Mouse (Mus musculus): ENCODE results near the gene Sapcd2. TPM values are rescaled to one million over a fixed set of nuclear protein-coding genes. Genes with fewer than 3 reads are reported as not detected.

Gene Sapcd2
- polyA plus RNA-seq, 1 experiment, result 1.1 TPM

DNA sequence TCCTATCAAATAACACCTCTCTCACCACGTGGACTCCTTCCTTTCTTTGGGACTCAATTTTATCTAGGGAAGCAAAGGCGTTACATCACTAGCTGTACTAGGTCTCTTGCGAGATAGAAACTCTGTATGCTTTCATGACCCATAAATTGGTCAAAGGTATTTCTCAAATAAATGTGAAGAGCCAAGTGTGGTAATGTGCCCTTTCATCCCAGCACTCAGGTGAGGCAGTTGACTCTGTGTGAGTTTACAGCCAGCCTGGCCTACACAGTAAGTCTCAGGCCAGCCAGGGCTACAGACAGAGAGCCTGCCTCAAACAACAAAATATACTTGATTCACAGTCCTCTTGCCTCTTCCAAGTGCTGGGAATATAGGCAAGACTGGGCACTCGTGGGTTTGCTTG lies 12.3 kb upstream of the Sapcd2 start:
- Histone ChIP-seq H3K4me3 (ENCODE audit: control insufficient read depth, low read depth, low read length) (no peak overlapping the region), H3K27ac (ENCODE audit: control insufficient read depth, insufficient read depth, low read depth, low read length) (no peak overlapping the region), H3K27me3 (ENCODE audit: control insufficient read depth, insufficient read depth, low read length) (no peaks in the 10 kb centered on the region), H3K36me3 (ENCODE audit: control insufficient read depth, insufficient read depth, low read length) (no peaks in the 10 kb centered on the region), H3K4me1 (ENCODE audit: control insufficient read depth, insufficient read depth, low read length) (peaks cover 20% of the 10 kb centered on the region)
- TF ChIP-seq POLR2A (IDR thresholded peaks at IDR 0.05; ENCODE audit: control insufficient read depth, low read depth, low read length), result no peak
- no peak for TF ChIP-seq CTCF (IDR thresholded peaks at IDR 0.05; ENCODE audit: control insufficient read depth, insufficient read depth, insufficient replicate concordance, low read depth, low read length)

DNA sequence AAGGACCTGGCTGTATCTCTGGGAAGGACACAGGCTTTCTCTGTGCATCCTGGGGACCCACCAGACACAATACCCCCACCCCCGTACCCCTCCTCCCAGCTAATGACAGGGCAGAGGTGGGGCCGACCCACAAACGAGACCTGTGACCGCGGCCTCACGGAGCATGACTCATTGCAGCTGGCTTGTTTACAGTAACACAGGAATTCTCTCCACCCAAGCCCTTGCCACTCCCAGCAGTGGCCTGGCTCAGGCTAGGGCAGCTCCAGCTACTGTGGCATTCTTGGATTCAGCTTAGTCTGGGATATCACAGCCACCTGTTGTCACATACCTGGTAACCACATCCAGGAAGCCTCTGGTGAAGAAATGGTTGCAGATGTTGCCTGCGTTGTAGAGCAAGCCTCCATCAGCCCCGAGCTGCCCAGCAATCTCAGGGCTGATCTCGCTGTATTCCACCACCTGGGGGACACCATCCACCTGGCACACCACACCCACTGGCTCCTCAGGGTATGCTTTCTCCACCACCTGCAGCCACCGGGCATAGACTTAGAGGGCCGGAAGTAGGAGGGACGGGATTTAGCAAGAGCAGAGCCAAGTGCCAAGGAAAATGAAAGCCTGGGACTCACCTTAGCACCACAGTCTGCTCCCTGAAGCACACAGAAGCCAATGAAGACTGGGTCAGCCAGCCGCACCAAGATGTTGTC lies 8.5 kb upstream of the Sapcd2 start:
- H3K27ac ChIP-seq (ENCODE audit: control insufficient read depth, insufficient read depth, low read depth, low read length), result no peak overlapping the region
- TF ChIP-seq CTCF (IDR thresholded peaks at IDR 0.05; ENCODE audit: control insufficient read depth, insufficient read depth, insufficient replicate concordance, low read depth, low read length), result no peak
- no peak for TF ChIP-seq POLR2A (IDR thresholded peaks at IDR 0.05; ENCODE audit: control insufficient read depth, low read depth, low read length)
- peaks cover 3% of the 10 kb centered on the region for H3K4me1 ChIP-seq (ENCODE audit: control insufficient read depth, insufficient read depth, low read length)
- H3K36me3 ChIP-seq (ENCODE audit: control insufficient read depth, insufficient read depth, low read length), result no peaks in the 10 kb centered on the region
- H3K4me3 ChIP-seq (ENCODE audit: control insufficient read depth, low read depth, low read length), result no peak overlapping the region
- no peaks in the 10 kb centered on the region for H3K27me3 ChIP-seq (ENCODE audit: control insufficient read depth, insufficient read depth, low read length)

DNA sequence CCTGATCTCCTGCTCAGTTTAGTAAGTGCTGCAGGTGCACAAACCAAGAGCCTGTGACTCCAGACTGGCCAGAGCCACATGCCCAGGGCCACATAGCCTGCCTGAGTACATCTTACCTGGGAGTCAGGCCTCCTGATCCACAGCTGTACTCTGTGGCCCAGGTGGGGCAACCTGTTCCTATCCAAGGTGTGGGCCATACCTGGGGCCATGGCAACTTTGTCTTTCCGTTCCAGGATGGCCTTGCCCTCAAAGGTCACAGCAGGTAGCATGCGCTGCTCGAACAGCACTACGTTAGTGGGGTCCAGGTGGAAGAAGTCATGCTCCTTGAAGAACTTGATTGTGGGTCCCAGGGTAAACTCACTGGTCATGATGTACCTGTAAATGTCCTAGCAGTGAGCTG lies 7.8 kb upstream of the Sapcd2 start:
- Histone ChIP-seq H3K27me3 (ENCODE audit: control insufficient read depth, insufficient read depth, low read length) (no peaks in the 10 kb centered on the region), H3K27ac (ENCODE audit: control insufficient read depth, insufficient read depth, low read depth, low read length) (no peak overlapping the region), H3K36me3 (ENCODE audit: control insufficient read depth, insufficient read depth, low read length) (no peaks in the 10 kb centered on the region), H3K4me3 (ENCODE audit: control insufficient read depth, low read depth, low read length) (no peak overlapping the region), H3K4me1 (ENCODE audit: control insufficient read depth, insufficient read depth, low read length) (peaks cover 3% of the 10 kb centered on the region)
- TF ChIP-seq POLR2A (IDR thresholded peaks at IDR 0.05; ENCODE audit: control insufficient read depth, low read depth, low read length) (no peak), CTCF (IDR thresholded peaks at IDR 0.05; ENCODE audit: control insufficient read depth, insufficient read depth, insufficient replicate concordance, low read depth, low read length) (no peak)

DNA sequence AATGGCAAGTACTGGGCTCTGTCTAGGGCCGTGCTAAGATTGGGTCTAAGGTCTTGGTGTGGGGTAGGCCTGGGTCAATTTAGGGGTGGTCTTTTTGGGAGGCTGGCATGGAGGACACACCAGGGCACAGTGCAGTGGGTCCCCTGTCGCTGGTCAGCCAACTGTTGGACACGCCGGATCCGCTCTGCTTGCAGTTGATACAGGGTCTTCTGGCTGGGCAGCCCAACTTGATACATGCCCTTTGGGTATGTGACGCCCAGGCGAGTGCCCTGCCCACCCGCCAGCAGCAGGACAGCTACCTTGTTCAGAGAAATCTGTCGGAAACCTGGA lies 7.4 kb upstream of the Sapcd2 start:
- no peaks in the 10 kb centered on the region for H3K36me3 ChIP-seq (ENCODE audit: control insufficient read depth, insufficient read depth, low read length)
- no peak overlapping the region for H3K27ac ChIP-seq (ENCODE audit: control insufficient read depth, insufficient read depth, low read depth, low read length)
- H3K4me1 ChIP-seq (ENCODE audit: control insufficient read depth, insufficient read depth, low read length), result peaks cover 3% of the 10 kb centered on the region
- 0 out of 2 replicates have a peak overlapping the region, but pooled peaks have one; percentile 4 for H3K4me3 ChIP-seq (ENCODE audit: control insufficient read depth, low read depth, low read length)
- no peaks in the 10 kb centered on the region for H3K27me3 ChIP-seq (ENCODE audit: control insufficient read depth, insufficient read depth, low read length)
- TF ChIP-seq CTCF (IDR thresholded peaks at IDR 0.05; ENCODE audit: control insufficient read depth, insufficient read depth, insufficient replicate concordance, low read depth, low read length), result no peak
- TF ChIP-seq POLR2A (IDR thresholded peaks at IDR 0.05; ENCODE audit: control insufficient read depth, low read depth, low read length), result no peak

DNA sequence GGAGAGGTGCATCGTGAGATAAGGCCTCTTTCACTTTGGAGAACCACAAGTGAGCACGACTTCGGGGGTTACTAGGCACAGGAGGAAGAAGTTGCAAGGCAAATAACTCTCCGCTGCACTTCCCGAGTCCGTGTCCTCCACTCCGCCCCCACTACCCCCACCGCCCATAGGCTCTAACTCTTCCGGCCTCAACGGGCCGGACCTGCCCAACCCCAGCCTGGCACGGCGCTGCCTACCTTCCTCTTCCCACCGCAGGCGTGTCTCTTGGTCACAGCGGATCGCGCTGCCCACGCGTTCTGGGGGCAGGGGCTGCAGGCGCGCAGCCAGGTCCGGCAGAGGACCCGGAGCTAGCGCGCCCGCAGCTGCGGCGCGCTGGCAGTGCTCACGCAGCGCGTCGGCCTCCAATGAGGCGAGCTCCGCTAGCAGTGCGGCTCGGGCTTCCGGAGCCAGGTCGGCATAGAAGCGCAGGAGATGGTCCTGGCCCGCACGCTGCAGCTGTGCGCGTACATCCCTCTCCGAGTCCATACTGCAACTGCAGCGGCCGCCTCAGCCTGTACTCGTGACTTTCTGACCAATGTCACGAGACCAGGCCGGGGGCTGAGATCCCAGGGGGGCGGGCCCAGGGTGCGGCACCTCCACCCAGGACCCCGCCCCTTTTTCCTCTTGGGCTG lies 6.9 kb upstream of the Sapcd2 start, which contains the start of gene Uap1l1:
Gene Uap1l1, minus strand, starts transcription at position 592 of the 671 bp plus-strand sequence.
- peaks cover 3% of the 10 kb centered on the region for H3K4me1 ChIP-seq (ENCODE audit: control insufficient read depth, insufficient read depth, low read length)
- no peaks in the 10 kb centered on the region for H3K27me3 ChIP-seq (ENCODE audit: control insufficient read depth, insufficient read depth, low read length)
- peak within 1 kb of the TSS; percentile 55 for H3K4me3 ChIP-seq (ENCODE audit: control insufficient read depth, low read depth, low read length)
- no peak within 1 kb of the TSS for H3K27ac ChIP-seq (ENCODE audit: control insufficient read depth, insufficient read depth, low read depth, low read length)
- H3K36me3 ChIP-seq (ENCODE audit: control insufficient read depth, insufficient read depth, low read length), result no peaks in the 10 kb centered on the region
- TF ChIP-seq CTCF (IDR thresholded peaks at IDR 0.05; ENCODE audit: control insufficient read depth, insufficient read depth, insufficient replicate concordance, low read depth, low read length) (no peak), POLR2A (IDR thresholded peaks at IDR 0.05; ENCODE audit: control insufficient read depth, low read depth, low read length) (peak; percentile 52; the same call in 1 of the 2 replicates)

DNA sequence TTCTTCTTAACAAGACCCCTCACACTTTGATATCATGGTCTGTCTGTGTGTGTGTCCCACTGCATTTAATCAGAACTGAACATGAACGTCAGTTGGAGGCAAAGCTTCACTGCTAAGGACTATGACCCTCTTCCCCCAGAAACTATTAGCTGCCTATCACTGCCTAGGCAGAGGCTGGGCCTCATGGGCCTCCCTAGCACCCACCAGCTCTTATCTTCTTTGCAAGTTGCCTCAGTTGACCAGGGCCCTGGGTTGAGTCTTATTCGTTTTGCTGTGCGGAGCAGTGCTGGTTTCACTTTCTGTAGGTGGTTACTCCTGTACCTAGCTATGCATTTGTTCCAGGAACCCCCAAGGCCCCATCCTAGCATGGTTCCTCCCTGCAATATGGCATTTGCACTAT lies 2.1 kb upstream of the Sapcd2 start:
- no peak overlapping the region for H3K27ac ChIP-seq (ENCODE audit: control insufficient read depth, insufficient read depth, low read depth, low read length)
- peaks cover 17% of the 10 kb centered on the region for H3K4me1 ChIP-seq (ENCODE audit: control insufficient read depth, insufficient read depth, low read length)
- H3K36me3 ChIP-seq (ENCODE audit: control insufficient read depth, insufficient read depth, low read length), result no peaks in the 10 kb centered on the region
- no peak for TF ChIP-seq POLR2A (IDR thresholded peaks at IDR 0.05; ENCODE audit: control insufficient read depth, low read depth, low read length)
- TF ChIP-seq CTCF (IDR thresholded peaks at IDR 0.05; ENCODE audit: control insufficient read depth, insufficient read depth, insufficient replicate concordance, low read depth, low read length), result no peak
- no peak overlapping the region for H3K4me3 ChIP-seq (ENCODE audit: control insufficient read depth, low read depth, low read length)
- no peaks in the 10 kb centered on the region for H3K27me3 ChIP-seq (ENCODE audit: control insufficient read depth, insufficient read depth, low read length)

DNA sequence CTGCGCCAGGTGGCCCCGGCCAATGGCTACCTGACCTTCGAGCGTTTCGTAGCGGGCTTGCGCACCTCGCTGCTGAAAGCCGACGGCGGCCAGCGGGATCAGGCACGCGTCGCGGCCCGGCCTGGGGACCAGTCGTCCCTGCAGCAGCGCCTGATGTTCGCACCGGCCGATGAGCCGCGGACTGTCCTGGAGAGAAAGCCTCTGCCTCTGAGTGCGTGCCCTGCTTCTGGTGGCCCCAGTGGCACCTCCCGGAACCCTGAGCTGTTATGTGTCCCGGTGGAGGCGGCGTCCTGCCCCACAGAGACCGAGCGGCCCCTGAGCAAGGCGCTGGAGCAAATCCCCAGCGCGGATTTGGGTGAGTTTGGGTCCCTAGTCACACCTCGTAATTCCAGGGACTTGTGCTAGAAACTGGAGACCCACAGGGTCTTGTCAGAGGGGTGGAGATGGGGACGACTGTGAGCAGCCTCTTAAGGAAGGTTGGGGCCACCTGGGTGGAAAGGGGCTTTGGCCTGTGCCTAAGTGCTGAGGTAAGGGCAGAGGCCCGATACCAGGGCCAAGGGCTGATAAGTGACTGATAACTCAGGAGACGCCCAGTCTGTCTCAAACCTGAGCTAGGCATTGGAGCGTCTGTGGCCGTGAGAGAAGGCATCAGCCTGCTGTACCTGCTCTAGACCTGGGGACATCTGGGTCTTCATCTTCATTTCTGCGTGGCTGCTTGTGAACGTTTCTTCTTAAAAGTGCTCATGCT lies 697 bp downstream of the Sapcd2 start:
- no peaks in the 10 kb centered on the region for H3K27me3 ChIP-seq (ENCODE audit: control insufficient read depth, insufficient read depth, low read length)
- H3K27ac ChIP-seq (ENCODE audit: control insufficient read depth, insufficient read depth, low read depth, low read length), result no peak overlapping the region
- TF ChIP-seq CTCF (IDR thresholded peaks at IDR 0.05; ENCODE audit: control insufficient read depth, insufficient read depth, insufficient replicate concordance, low read depth, low read length), result no peak
- TF ChIP-seq POLR2A (IDR thresholded peaks at IDR 0.05; ENCODE audit: control insufficient read depth, low read depth, low read length), result no peak
- peaks cover 17% of the 10 kb centered on the region for H3K4me1 ChIP-seq (ENCODE audit: control insufficient read depth, insufficient read depth, low read length)
- H3K4me3 ChIP-seq (ENCODE audit: control insufficient read depth, low read depth, low read length), result peak overlapping the region; percentile 68
- H3K36me3 ChIP-seq (ENCODE audit: control insufficient read depth, insufficient read depth, low read length), result no peaks in the 10 kb centered on the region

Data from testis, adult 2 months (tissue).